Mouse (Mus musculus) heart, postnatal 0 days (tissue): ENCODE measurements around the gene Zfp52.

Experiments
- CTCF ChIP-seq: IDR thresholded peaks from 2 replicates; pipeline ENCODE4 v1.5.1; 2016; ENCODE audit warnings: antibody characterized with exemption, control low read depth, low read depth
- EP300 ChIP-seq: IDR thresholded peaks from 2 replicates; pipeline ENCODE4 v1.6.1; 2016; ENCODE audit warnings: antibody characterized with exemption, low read depth

DNA sequence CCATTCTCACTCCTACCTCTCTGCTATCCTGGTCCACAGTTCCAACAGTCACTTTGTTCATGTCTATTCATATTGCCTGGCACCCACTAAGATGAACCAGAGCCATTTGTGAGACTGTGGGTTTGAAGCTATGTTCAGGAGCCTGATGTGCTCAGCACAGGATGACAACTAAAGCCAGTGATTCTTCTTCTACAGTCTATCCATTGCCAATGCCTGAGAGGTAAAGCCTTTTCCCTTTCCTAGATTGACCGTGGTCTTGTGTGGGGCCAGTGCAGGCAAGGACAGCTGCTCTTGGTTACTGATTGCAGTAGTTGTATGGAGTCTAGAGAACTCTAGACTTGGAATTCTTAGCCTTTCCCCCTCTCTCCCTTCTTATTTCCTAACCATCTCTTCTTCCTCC lies 1.4 kb upstream of the Zfp52 start:
- TF ChIP-seq CTCF (no peak), EP300 (no peak)
